Mouse (Mus musculus) limb, embryonic 13.5 days (tissue): ENCODE measurements at regions not wholly inside any gene's neighbourhood (a gene's known extent, or its start where the extent isn't known, plus 50 kb on each side); places are given as distances from the start of the nearest gene placed in this dataset.
A peak's percentile ranks its signal among the peaks of the same experiment; 100 is the strongest.

Experiments used
- ATAC-seq: fragments of 200-750 bp; cut with Nextera tagmentation; 2 replicates; pipeline ENCODE4 v1.8.0; 2017; ENCODE audit warnings: low read depth, moderate number of reproducible peaks, moderate TSS enrichment; ENCODE audit not compliant: low FRiP score
- H3K27ac ChIP-seq: fragments of 300-500 bp; sonication (generic); 2 replicates; pipeline ENCODE4 v1.5.1; 2015; ENCODE audit warnings: inconsistent platforms, mild to moderate bottlenecking, moderate library complexity
- H3K27me3 ChIP-seq: fragments of 300-500 bp; sonication (generic); 2 replicates; pipeline ENCODE4 v1.6.1; 2015; ENCODE audit warnings: mild to moderate bottlenecking, inconsistent platforms
- H3K36me3 ChIP-seq: fragments of 300-500 bp; sonication (generic); 2 replicates; pipeline ENCODE4 v1.6.1; 2015; ENCODE audit warnings: inconsistent platforms, mild to moderate bottlenecking, moderate library complexity
- H3K4me1 ChIP-seq: fragments of 300-500 bp; sonication (generic); 2 replicates; pipeline ENCODE4 v1.6.1; 2015; ENCODE audit warnings: inconsistent platforms
- H3K4me2 ChIP-seq: fragments of 300-500 bp; sonication (generic); replicated peaks from 2 replicates; pipeline ENCODE4 v1.6.1; 2015; ENCODE audit warnings: inconsistent platforms, mild to moderate bottlenecking, moderate library complexity
- H3K4me3 ChIP-seq: fragments of 300-500 bp; sonication (generic); 2 replicates; pipeline ENCODE4 v1.5.1; 2015; ENCODE audit warnings: moderate library complexity, mild to moderate bottlenecking, inconsistent platforms
- H3K9ac ChIP-seq: fragments of 300-500 bp; sonication (generic); 2 replicates; pipeline ENCODE4 v1.6.1; 2015; ENCODE audit warnings: mild to moderate bottlenecking, inconsistent platforms
- H3K9me3 ChIP-seq: fragments of 300-500 bp; sonication (generic); 2 replicates; pipeline ENCODE4 v1.6.1; 2016; ENCODE audit warnings: inconsistent platforms
- WGBS: fragments of 180-500 bp; shearing (Covaris S2); methylation state at CpG from one replicate; pipeline ENCODE4 v1.1.7; 2015; 5-methylcytosine and 5-hydroxymethylcytosine counted together

GRCm38 (mm10) chr14:67599734-67600133, 1590.7 kb upstream of the Gulo start:
- H3K4me1 ChIP-seq = peaks cover 23% of the 10 kb centered on the region
- no peaks in the 10 kb centered on the region for H3K9me3 ChIP-seq
- H3K27ac ChIP-seq = no peak overlapping the region
- H3K9ac ChIP-seq = no peak overlapping the region
- H3K4me2 ChIP-seq = no peak overlapping the region
- no peaks in the 10 kb centered on the region; the same call in 1 of the 2 replicates for H3K27me3 ChIP-seq
- no peaks in the 10 kb centered on the region for H3K36me3 ChIP-seq
- no peak overlapping the region for H3K4me3 ChIP-seq
- no peak for ATAC-seq
- 23% methylated on average over 4 of the region's 4 CpGs for WGBS

DNA sequence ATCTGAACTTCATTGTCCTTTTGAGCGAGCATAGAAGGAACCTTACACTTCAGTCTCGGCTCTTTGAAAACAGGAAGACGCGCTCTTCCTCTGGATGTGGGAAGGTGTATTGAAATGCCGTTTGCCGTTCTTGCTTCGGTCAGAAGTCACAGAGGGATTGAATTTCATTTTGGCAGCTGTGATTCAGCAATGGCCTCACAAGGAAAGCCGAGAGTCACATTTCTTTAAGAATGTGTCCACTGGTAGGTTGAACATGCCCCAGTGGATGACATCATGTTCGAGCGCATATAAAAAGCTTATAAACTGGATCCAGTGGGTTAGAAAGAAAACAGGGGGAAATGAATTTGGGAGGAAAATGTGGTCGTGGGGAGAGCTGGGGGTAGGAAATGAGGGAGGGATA, 1579.6 kb upstream of the Gulo start:
- ATAC-seq = peak; percentile 74
- Histone ChIP-seq H3K9me3 (peaks cover 6% of the 10 kb centered on the region; the same call in 1 of the 2 replicates), H3K27me3 (no peaks in the 10 kb centered on the region), H3K4me3 (no peak overlapping the region), H3K9ac (no peak overlapping the region), H3K36me3 (no peaks in the 10 kb centered on the region), H3K4me2 (peak overlapping the region; percentile 44), H3K27ac (no peak overlapping the region; the same call in 1 of the 2 replicates), H3K4me1 (peaks cover 33% of the 10 kb centered on the region)
- WGBS = 35% methylated on average over 11 of the region's 11 CpGs

- no peak overlapping the region for H3K9ac ChIP-seq
- no peaks in the 10 kb centered on the region for H3K27me3 ChIP-seq
- H3K4me1 ChIP-seq = peaks cover 32% of the 10 kb centered on the region
- 61% methylated on average over 14 of the region's 14 CpGs for WGBS
- H3K27ac ChIP-seq = no peak overlapping the region
- H3K9me3 ChIP-seq = peaks cover 6% of the 10 kb centered on the region; the same call in 1 of the 2 replicates
- no peak overlapping the region for H3K4me3 ChIP-seq
- no peaks in the 10 kb centered on the region for H3K36me3 ChIP-seq
- no peak overlapping the region for H3K4me2 ChIP-seq
- ATAC-seq = no peak
Measured at GRCm38 (mm10) chr14:67584456-67585048, 1575.5 kb upstream of the Gulo start.

GRCm38 (mm10) chr14:67582201-67582782, 1573.3 kb upstream of the Gulo start:
- H3K27me3 ChIP-seq = no peaks in the 10 kb centered on the region
- H3K27ac ChIP-seq = peak overlapping the region; percentile 74
- H3K36me3 ChIP-seq = no peaks in the 10 kb centered on the region
- H3K9me3 ChIP-seq = peaks cover 6% of the 10 kb centered on the region
- H3K4me1 ChIP-seq = peaks cover 20% of the 10 kb centered on the region
- 44% methylated on average over 8 of the region's 8 CpGs for WGBS
- no peak overlapping the region for H3K4me3 ChIP-seq
- H3K9ac ChIP-seq = no peak overlapping the region
- peak; percentile 42; the same call in 1 of the 2 replicates for ATAC-seq
- 0 out of 2 replicates have a peak overlapping the region, but pooled peaks have one; percentile 11 for H3K4me2 ChIP-seq

DNA sequence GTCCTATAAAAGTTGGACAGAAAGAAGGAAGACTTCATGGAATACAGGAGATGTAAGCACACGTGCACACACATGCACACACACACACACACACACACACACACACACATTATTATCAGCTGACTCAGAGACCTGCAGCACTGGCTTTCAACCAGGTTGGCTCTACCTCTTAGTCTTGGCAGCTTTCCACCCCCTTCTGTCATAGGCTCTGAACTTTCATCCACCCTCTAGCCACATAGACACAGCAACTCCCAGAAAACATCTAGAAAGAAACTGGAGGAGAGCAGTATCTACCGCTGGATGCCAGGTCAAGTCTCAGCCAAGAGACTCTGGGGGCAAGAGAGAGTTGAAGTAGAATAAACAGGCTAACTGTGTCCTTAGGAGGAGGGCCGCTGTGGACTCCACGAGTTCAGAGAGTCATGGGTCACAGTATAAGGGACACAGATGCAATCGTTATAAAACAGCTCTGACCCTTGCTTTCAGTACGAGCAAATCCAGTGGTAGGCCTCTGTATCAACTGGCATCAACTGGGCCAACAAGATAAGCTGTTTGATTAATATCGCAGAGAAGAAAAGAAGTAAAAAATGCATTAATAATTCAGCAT, 1565.4 kb upstream of the Gulo start:
- Histone ChIP-seq H3K9ac (no peak overlapping the region), H3K4me1 (peaks cover 18% of the 10 kb centered on the region), H3K4me2 (no peak overlapping the region), H3K4me3 (no peak overlapping the region), H3K27ac (no peak overlapping the region), H3K9me3 (peaks cover 5% of the 10 kb centered on the region; the same call in 1 of the 2 replicates), H3K36me3 (no peaks in the 10 kb centered on the region), H3K27me3 (peaks cover 6% of the 10 kb centered on the region; the same call in 1 of the 2 replicates)
- ATAC-seq = no peak
- 60% methylated on average over 7 of the region's 7 CpGs for WGBS

- WGBS = 47% methylated on average over 12 of the region's 12 CpGs
- Histone ChIP-seq H3K4me2 (no peak overlapping the region), H3K4me3 (no peak overlapping the region), H3K27me3 (peaks cover 15% of the 10 kb centered on the region), H3K36me3 (no peaks in the 10 kb centered on the region), H3K9ac (no peak overlapping the region), H3K4me1 (peaks cover 27% of the 10 kb centered on the region), H3K9me3 (no peaks in the 10 kb centered on the region), H3K27ac (no peak overlapping the region)
- no peak for ATAC-seq
Measured at GRCm38 (mm10) chr14:67573451-67573995, 1564.5 kb upstream of the Gulo start.

- peaks cover 29% of the 10 kb centered on the region for H3K27me3 ChIP-seq
- no peaks in the 10 kb centered on the region for H3K9me3 ChIP-seq
- no peaks in the 10 kb centered on the region for H3K36me3 ChIP-seq
- WGBS = 15% methylated on average over 17 of the region's 17 CpGs
- peaks cover 29% of the 10 kb centered on the region for H3K4me1 ChIP-seq
- no peak overlapping the region for H3K27ac ChIP-seq
- peak overlapping the region; percentile 39 for H3K4me2 ChIP-seq
- no peak for ATAC-seq
- H3K4me3 ChIP-seq = peak overlapping the region; percentile 16; the same call in 1 of the 2 replicates
- peak overlapping the region; percentile 43; the same call in 1 of the 2 replicates for H3K9ac ChIP-seq
Measured at GRCm38 (mm10) chr14:67569744-67570322, 1560.8 kb upstream of the Gulo start.

DNA sequence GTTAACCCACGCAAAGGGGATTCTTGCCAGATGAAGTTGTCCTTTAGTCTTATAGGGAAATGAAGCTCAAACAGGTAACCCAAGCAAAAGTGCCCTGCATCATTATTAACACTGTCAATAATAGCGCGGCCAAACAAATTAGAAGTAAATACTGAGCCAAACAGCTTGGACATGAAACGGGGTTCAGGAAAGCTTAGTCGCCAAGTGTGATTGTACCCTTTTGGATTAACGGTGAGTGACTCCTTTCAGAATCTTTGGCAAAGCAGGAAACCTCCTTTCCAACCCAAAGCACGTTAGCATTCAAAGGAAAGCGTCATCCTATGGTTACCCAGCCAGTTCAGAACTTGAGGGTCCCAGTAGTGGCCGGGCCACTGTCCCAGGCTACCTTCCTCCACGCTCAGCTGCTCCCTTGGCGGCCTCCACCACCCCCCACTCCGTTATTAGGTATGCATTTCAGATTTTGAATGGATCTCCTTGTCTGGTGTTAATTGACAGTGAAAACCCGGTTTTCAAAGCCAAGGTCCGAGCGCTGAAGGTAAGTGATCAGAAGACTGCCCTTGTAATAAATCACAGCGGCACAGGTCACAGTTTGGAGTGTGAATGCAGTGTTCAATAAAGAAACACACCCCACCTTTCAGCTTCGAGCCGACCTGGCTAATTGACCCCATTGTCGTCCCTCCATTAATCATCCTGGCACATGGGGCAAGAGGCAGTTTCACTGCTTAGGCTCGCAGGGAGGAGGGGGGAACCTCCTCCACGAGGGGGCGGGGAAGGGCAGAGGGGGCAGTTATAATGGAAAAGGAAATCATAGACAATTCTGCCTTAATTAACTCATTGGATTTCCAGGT, 1560.1 kb upstream of the Gulo start:
- Histone ChIP-seq H3K4me1 (peaks cover 29% of the 10 kb centered on the region), H3K36me3 (no peaks in the 10 kb centered on the region), H3K27me3 (peaks cover 29% of the 10 kb centered on the region), H3K9me3 (no peaks in the 10 kb centered on the region), H3K9ac (no peak overlapping the region), H3K27ac (no peak overlapping the region), H3K4me2 (peak overlapping the region; percentile 39), H3K4me3 (0 out of 2 replicates have a peak overlapping the region, but pooled peaks have one; percentile 16)
- no peak for ATAC-seq
- 18% methylated on average over 22 of the region's 22 CpGs for WGBS

GRCm38 (mm10) chr14:67554897-67555296, 1545.9 kb upstream of the Gulo start:
- H3K4me3 ChIP-seq = no peak overlapping the region
- WGBS = 88% methylated on average over 7 of the region's 7 CpGs
- H3K9ac ChIP-seq = no peak overlapping the region
- H3K27me3 ChIP-seq = no peaks in the 10 kb centered on the region
- no peaks in the 10 kb centered on the region for H3K36me3 ChIP-seq
- 0 out of 2 replicates have a peak, but pooled peaks cover 8% of the 10 kb centered on the region for H3K4me1 ChIP-seq
- H3K9me3 ChIP-seq = no peaks in the 10 kb centered on the region
- H3K27ac ChIP-seq = no peak overlapping the region
- no peak for ATAC-seq
- H3K4me2 ChIP-seq = no peak overlapping the region

GRCm38 (mm10) chr14:67550462-67551185, 1541.6 kb upstream of the Gulo start:
- peaks cover under 1% of the 10 kb centered on the region; the same call in 1 of the 2 replicates for H3K4me1 ChIP-seq
- WGBS = 68% methylated on average over 6 of the region's 6 CpGs
- 0 out of 2 replicates have a peak, but pooled peaks cover 3% of the 10 kb centered on the region for H3K9me3 ChIP-seq
- H3K9ac ChIP-seq = no peak overlapping the region
- no peak for ATAC-seq
- no peaks in the 10 kb centered on the region for H3K27me3 ChIP-seq
- H3K4me3 ChIP-seq = no peak overlapping the region
- H3K36me3 ChIP-seq = no peaks in the 10 kb centered on the region
- H3K27ac ChIP-seq = no peak overlapping the region
- H3K4me2 ChIP-seq = no peak overlapping the region

GRCm38 (mm10) chr14:67548750-67549149, 1539.7 kb upstream of the Gulo start:
- Histone ChIP-seq H3K4me3 (no peak overlapping the region), H3K27ac (no peak overlapping the region), H3K27me3 (no peaks in the 10 kb centered on the region), H3K9me3 (peaks cover 10% of the 10 kb centered on the region), H3K36me3 (no peaks in the 10 kb centered on the region), H3K4me2 (no peak overlapping the region), H3K9ac (no peak overlapping the region), H3K4me1 (peaks cover 12% of the 10 kb centered on the region)
- WGBS = 85% methylated on average over 6 of the region's 6 CpGs
- ATAC-seq = no peak
